ENCODE assay signal across 7 mouse cellular contexts in genomic region chr1:175692246-175692996, GRCm38 (mm10). TPM values are rescaled to one million over a fixed set of nuclear protein-coding genes. Genes with fewer than 3 reads are reported as not detected.
A peak's percentile ranks its signal among the peaks of the same experiment; 100 is the strongest.
DNase-seq lines count a peak whose midpoint lies in the region; ATAC-seq lines count a peak whose summit lies in the region.

Gene Opn3, minus strand, starts transcription at chr1:175692776.
Gene Chml, minus strand, starts transcription at chr1:175692901.

- H3K4me2 ChIP-seq in embryonic facial prominence, embryonic 11.5 days (ENCODE audit: low read depth, low read length): peak within 1 kb of the TSS; percentile 78
- peak within 1 kb of the TSS; percentile 77 for H3K4me2 ChIP-seq in midbrain, embryonic 13.5 days (replicated peaks)

- H3K36me3 ChIP-seq in embryonic facial prominence, embryonic 11.5 days (replicated peaks; ENCODE audit: control insufficient read depth, insufficient read depth, low read depth, low read length): no peaks in the 10 kb centered on the region
- peaks cover 10% of the 10 kb centered on the region for H3K36me3 ChIP-seq in limb, embryonic 10.5 days
- H3K36me3 ChIP-seq in midbrain, embryonic 13.5 days: peaks cover 8% of the 10 kb centered on the region

- ATAC-seq in embryonic facial prominence, embryonic 11.5 days (replicated peaks; ENCODE audit: insufficient number of reproducible peaks, low FRiP score, low TSS enrichment, low read depth): peak; percentile 98
- peak; percentile 85 for ATAC-seq in granulocyte monocyte progenitor cell, adult 5-6 weeks (replicated peaks; ENCODE audit: poor library complexity, severe bottlenecking)
- peak; percentile 96 for ATAC-seq in midbrain, embryonic 13.5 days

- H3K27me3 ChIP-seq in embryonic facial prominence, embryonic 11.5 days (ENCODE audit: control insufficient read depth, insufficient read depth, low read length): no peaks in the 10 kb centered on the region
- H3K27me3 ChIP-seq in limb, embryonic 10.5 days (ENCODE audit: low read depth, poor library complexity, severe bottlenecking): no peaks in the 10 kb centered on the region
- no peaks in the 10 kb centered on the region for H3K27me3 ChIP-seq in midbrain, embryonic 13.5 days

- no peaks in the 10 kb centered on the region for H3K9me3 ChIP-seq in embryonic facial prominence, embryonic 11.5 days (replicated peaks; ENCODE audit: control insufficient read depth, low read length)
- H3K9me3 ChIP-seq in limb, embryonic 10.5 days (replicated peaks): no peaks in the 10 kb centered on the region
- H3K9me3 ChIP-seq in midbrain, embryonic 13.5 days: no peaks in the 10 kb centered on the region

- H3K27ac ChIP-seq in embryonic facial prominence, embryonic 11.5 days (replicated peaks; ENCODE audit: low read depth, low read length): no peak within 1 kb of the TSS; the same call in 1 of the 2 replicates
- peak within 1 kb of the TSS; percentile 97 for H3K27ac ChIP-seq in limb, embryonic 10.5 days
- peak within 1 kb of the TSS; percentile 91 for H3K27ac ChIP-seq in midbrain, embryonic 13.5 days

- no peaks in the 10 kb centered on the region for H3K4me1 ChIP-seq in embryonic facial prominence, embryonic 11.5 days (ENCODE audit: control insufficient read depth, insufficient read depth, low read length)
- H3K4me1 ChIP-seq in limb, embryonic 10.5 days: peaks cover 21% of the 10 kb centered on the region
- H3K4me1 ChIP-seq in midbrain, embryonic 13.5 days (replicated peaks): peaks cover 31% of the 10 kb centered on the region

- peak; percentile 99 for DNase-seq in adrenal gland, postnatal 14 days
- peak; percentile 99 for DNase-seq in embryonic facial prominence, embryonic 11.5 days (ENCODE audit: low spot score)
- peak; percentile 100 for DNase-seq in kidney, adult 11 months
- peak; percentile 94 for DNase-seq in limb, embryonic 10.5 days (ENCODE audit: low spot score)
- DNase-seq in spleen, adult 12 weeks (ENCODE audit: low spot score): peak; percentile 95

- H3K9ac ChIP-seq in embryonic facial prominence, embryonic 11.5 days (replicated peaks; ENCODE audit: low read length): peak within 1 kb of the TSS; percentile 80
- peak within 1 kb of the TSS; percentile 83 for H3K9ac ChIP-seq in midbrain, embryonic 13.5 days (replicated peaks)

- whole genome bisulfite sequencing in embryonic facial prominence, embryonic 11.5 days: under 1% methylated on average over 47 of the region's 73 CpGs
- under 1% methylated on average over 50 of the region's 73 CpGs for WGBS in limb, embryonic 10.5 days
- under 1% methylated on average over 68 of the region's 73 CpGs for WGBS in midbrain, embryonic 13.5 days

- H3K4me3 ChIP-seq in embryonic facial prominence, embryonic 11.5 days (ENCODE audit: low read depth, low read length): peak within 1 kb of the TSS; percentile 68
- H3K4me3 ChIP-seq in limb, embryonic 10.5 days: peak within 1 kb of the TSS; percentile 84
- peak within 1 kb of the TSS; percentile 81 for H3K4me3 ChIP-seq in midbrain, embryonic 13.5 days (replicated peaks)

RNA-seq across cellular contexts. Expression of gene Opn3, which starts in this region (rescaled TPM):
- 5.3 and 5.9 TPM in 2 replicates for total RNA-seq in adrenal gland, postnatal 14 days (2021)
- polyA plus RNA-seq in embryonic facial prominence, embryonic 11.5 days (2014; fragmentation: Nextera tagmentation; extraction: Ambion mirVana): 9.5 and 11.3 TPM in 2 replicates
- 0.13 and 1.3 TPM in 2 replicates for total RNA-seq in granulocyte monocyte progenitor cell, adult 5-6 weeks (2014; fragmentation: Nextera tagmentation)
- total RNA-seq in granulocyte monocyte progenitor cell, adult 5-6 weeks (2017): 0.39 and 0.82 TPM in 2 replicates
- polyA plus RNA-seq in limb, embryonic 10.5 days (2016; fragmentation: Nextera tagmentation; extraction: Ambion mirVana): 10.3 and 11.5 TPM in 2 replicates
- 6.9 TPM in 2 replicates for polyA plus RNA-seq in midbrain, embryonic 13.5 days (2015; fragmentation: Nextera tagmentation; extraction: Ambion mirVana)

RNA-seq across cellular contexts. Expression of gene Chml, which starts in this region (rescaled TPM):
- 6.6 and 7.2 TPM in 2 replicates for total RNA-seq in adrenal gland, postnatal 14 days (2021)
- 5.1 and 5.4 TPM in 2 replicates for polyA plus RNA-seq in embryonic facial prominence, embryonic 11.5 days (2014; fragmentation: Nextera tagmentation; extraction: Ambion mirVana)
- total RNA-seq in granulocyte monocyte progenitor cell, adult 5-6 weeks (2014; fragmentation: Nextera tagmentation): 8.9 and 13.5 TPM in 2 replicates
- total RNA-seq in granulocyte monocyte progenitor cell, adult 5-6 weeks (2017): 13.8 and 14.5 TPM in 2 replicates
- 3.5 and 4.2 TPM in 2 replicates for polyA plus RNA-seq in limb, embryonic 10.5 days (2016; fragmentation: Nextera tagmentation; extraction: Ambion mirVana)
- polyA plus RNA-seq in midbrain, embryonic 13.5 days (2015; fragmentation: Nextera tagmentation; extraction: Ambion mirVana): 3.6 and 4.1 TPM in 2 replicates
